Mouse (Mus musculus) kidney, adult 2 months (tissue): ENCODE results near the gene Crebzf.

ENCODE experiments used
- CTCF ChIP-seq: fragments of 200-500 bp; conservative IDR thresholded peaks from 2 replicates; pipeline ENCODE4 v1.5.1; 2011; ENCODE audit warnings: low read depth, mild to moderate bottlenecking, control low read depth, low read length, moderate library complexity, mixed read lengths; ENCODE audit not compliant: insufficient read depth, insufficient read length
- POLR2A ChIP-seq: fragments of 200-500 bp; IDR thresholded peaks from one replicate; pipeline ENCODE4 v1.6.1; 2011; ENCODE audit warnings: low read depth, low read length, control low read depth

- peak; percentile 23; the same call in 1 of the 2 replicates for TF ChIP-seq CTCF
- TF ChIP-seq POLR2A, result no peak
Observed at GRCm38 (mm10) chr7:90443101-90444091, 867 bp downstream of the Crebzf start.
